Mouse (Mus musculus) ES-E14 (cell line): ENCODE data around the gene Ddx6. TPM values are rescaled to one million over a fixed set of nuclear protein-coding genes. Genes with fewer than 3 reads are reported as not detected.
"Not testable (repeated sequence)": the region's sequence is repeated elsewhere in the genome, so short reads cannot be mapped to it uniquely, and the experiment has no call there.

ENCODE experiments used
- DNase-seq: peaks from one replicate; pipeline ENCODE4 v3.0.0-alpha.2; 2013; ENCODE audit warnings: low read depth, low spot score
- H3K27ac ChIP-seq: 2 replicates; pipeline ENCODE4 v1.5.1; 2012; ENCODE audit warnings: low read depth, mild to moderate bottlenecking, low read length, moderate library complexity, mixed read lengths; ENCODE audit not compliant: poor library complexity, insufficient read depth, severe bottlenecking
- H3K36me3 ChIP-seq: 2 replicates; pipeline ENCODE4 v1.6.1; 2012; ENCODE audit warnings: mild to moderate bottlenecking, low read length, moderate library complexity, mixed read lengths; ENCODE audit not compliant: control insufficient read depth, poor library complexity, insufficient read depth, severe bottlenecking
- H3K4me1 ChIP-seq, 2 experiments: fragments of 150-350 bp in 1 of 2; sonication (generic) in 1 of 2; 2 replicates each; pipeline ENCODE4 v1.6.1; 2012; ENCODE audit warnings: low read length in 2 of 2, mild to moderate bottlenecking in 1 of 2, mixed read lengths in 1 of 2; ENCODE audit not compliant: control insufficient read depth in 2 of 2, insufficient read depth in 2 of 2, poor library complexity in 1 of 2
- H3K4me3 ChIP-seq, 2 experiments: fragments of 150-350 bp in 1 of 2; sonication (generic) in 1 of 2; 2 replicates each; pipeline ENCODE4 v1.5.1; 2012; ENCODE audit warnings: low read length in 2 of 2, low read depth in 1 of 2, mild to moderate bottlenecking in 1 of 2, mixed read lengths in 1 of 2; ENCODE audit not compliant: insufficient read depth in 1 of 2, poor library complexity in 1 of 2, severe bottlenecking in 1 of 2
- H3K9ac ChIP-seq: 2 replicates; pipeline ENCODE4 v1.6.1; 2012; ENCODE audit warnings: low read depth, mild to moderate bottlenecking, low read length, mixed read lengths; ENCODE audit not compliant: poor library complexity, insufficient read depth, severe bottlenecking
- H3K9me3 ChIP-seq: fragments of 150-350 bp; sonication (generic); 2 replicates; pipeline ENCODE4 v1.6.1; 2012; ENCODE audit warnings: low read depth, mild to moderate bottlenecking, low read length; ENCODE audit not compliant: control insufficient read depth, insufficient read depth
- CHD2 ChIP-seq: IDR thresholded peaks from 2 replicates; pipeline ENCODE4 v1.6.1; 2014; ENCODE audit warnings: mild to moderate bottlenecking, low read depth, low read length, inconsistent platforms
- HCFC1 ChIP-seq: IDR thresholded peaks from 2 replicates; pipeline ENCODE4 v1.6.1; 2012; ENCODE audit warnings: low read length, inconsistent platforms, borderline replicate concordance; ENCODE audit not compliant: insufficient read depth
- MAFK ChIP-seq: IDR thresholded peaks from 2 replicates; pipeline ENCODE4 v1.6.1; 2014; ENCODE audit warnings: mild to moderate bottlenecking, low read depth, low read length, inconsistent platforms; ENCODE audit not compliant: insufficient read depth
- ZC3H11A ChIP-seq: IDR thresholded peaks from 2 replicates; pipeline ENCODE4 v1.6.1; 2012; ENCODE audit warnings: low read depth, mild to moderate bottlenecking, inconsistent platforms, low read length, borderline replicate concordance
- ZNF384 ChIP-seq: IDR thresholded peaks from 2 replicates; pipeline ENCODE4 v1.6.1; 2012; ENCODE audit warnings: low read depth, low read length, inconsistent platforms
- in situ Hi-C, 2 experiments: fragments of 600-800 bp; cut with MboI; formaldehyde crosslinking; loops; one replicate each; pipeline ENCODE4 v1.15.1; 2025; ENCODE audit warnings: low sequenced_read_pairs in 2 of 2, inconsistent platforms in 1 of 2; ENCODE audit not compliant: unreplicated experiment in 2 of 2
- total RNA-seq: library from RNA; depleted of rRNA; stranded (reverse); fragments of 300-350 nt; gene quantifications from 2 replicates; pipeline ENCODE4 v1.2.3, GENCODE M21; 2012

Ddx6 gene
- total RNA-seq, 1 experiment, result 52.7 TPM

GRCm38 (mm10) chr9:44605616-44606165, 999 bp downstream of the Ddx6 start:
- in situ Hi-C loops, result no loop called here
- H3K4me1 ChIP-seq, result peaks cover 6 to 7% of the 10 kb centered on the region in 2 experiments; a peak in 3 of 4 replicates
- H3K9ac ChIP-seq, result peak overlapping the region; percentile 100
- peak overlapping the region; percentile 86 to 98 for H3K4me3 ChIP-seq
- no peak for DNase-seq
- H3K27ac ChIP-seq, result peak overlapping the region; percentile 96
- H3K36me3 ChIP-seq, result peaks cover 17% of the 10 kb centered on the region
- TF ChIP-seq ZNF384 (no peak), ZC3H11A (no peak), HCFC1 (no peak), CHD2 (no peak), MAFK (no peak)
- no peaks in the 10 kb centered on the region for H3K9me3 ChIP-seq

- Histone ChIP-seq H3K27ac (no peak overlapping the region), H3K9me3 (no peaks in the 10 kb centered on the region), H3K4me3 (peak overlapping the region in 1 of 2 experiments; percentile 98; a peak in 2 of 4 replicates), H3K4me1 (peaks cover 6 to 8% of the 10 kb centered on the region in 2 experiments), H3K36me3 (peaks cover 18% of the 10 kb centered on the region), H3K9ac (no peak overlapping the region)
- in situ Hi-C loops, result no loop called here
- DNase-seq, result no peak
- TF ChIP-seq HCFC1, result no peak
- no peak for TF ChIP-seq CHD2
- TF ChIP-seq MAFK, result no peak
- TF ChIP-seq ZNF384, result no peak
- TF ChIP-seq ZC3H11A, result no peak
Measured at GRCm38 (mm10) chr9:44606646-44607045, 2.0 kb downstream of the Ddx6 start.

GRCm38 (mm10) chr9:44607306-44607705, 2.6 kb downstream of the Ddx6 start:
- Histone ChIP-seq H3K36me3 (peaks cover 18% of the 10 kb centered on the region), H3K4me1 (peaks cover 6 to 9% of the 10 kb centered on the region in 2 experiments), H3K9me3 (no peaks in the 10 kb centered on the region), H3K9ac (no peak overlapping the region), H3K4me3 (no peak overlapping the region), H3K27ac (no peak overlapping the region)
- TF ChIP-seq CHD2, result no peak
- TF ChIP-seq ZNF384, result no peak
- no peak for TF ChIP-seq HCFC1
- TF ChIP-seq ZC3H11A, result no peak
- no peak for TF ChIP-seq MAFK
- in situ Hi-C loops, result no loop called here
- no peak for DNase-seq

DNA sequence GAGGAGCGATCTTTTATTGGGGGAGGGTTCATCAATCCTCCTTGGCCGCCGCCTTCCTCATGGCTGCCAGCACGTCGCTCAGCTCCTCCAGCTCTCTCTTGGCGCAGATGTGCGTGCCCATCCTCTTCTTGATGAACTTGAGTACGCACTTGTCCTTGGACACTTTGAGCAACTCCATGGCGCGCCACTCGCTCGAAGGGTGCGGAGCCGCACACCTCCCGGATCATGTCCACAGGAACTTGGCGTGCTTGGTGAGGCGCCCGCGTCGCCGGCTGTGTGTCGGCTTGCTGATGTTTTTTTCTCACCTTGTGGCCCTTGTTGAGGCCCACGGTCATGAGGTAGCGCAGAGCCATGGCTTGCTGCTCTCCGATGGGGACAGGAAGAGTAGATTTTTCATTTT, 5.7 kb downstream of the Ddx6 start:
- peaks cover 22% of the 10 kb centered on the region for H3K36me3 ChIP-seq
- no peak for TF ChIP-seq ZNF384
- TF ChIP-seq MAFK, result no peak
- TF ChIP-seq CHD2, result no peak
- TF ChIP-seq ZC3H11A, result no peak
- TF ChIP-seq HCFC1, result no peak
- H3K4me1 ChIP-seq, result peaks cover 6% of the 10 kb centered on the region in 2 experiments
- no peak for DNase-seq
- peak overlapping the region; percentile 55 for H3K9ac ChIP-seq
- no peaks in the 10 kb centered on the region for H3K9me3 ChIP-seq
- peak overlapping the region; percentile 32 to 58 for H3K4me3 ChIP-seq
- H3K27ac ChIP-seq, result peak overlapping the region; percentile 64
- in situ Hi-C loops, result no loop called here

GRCm38 (mm10) chr9:44613081-44613480, 8.4 kb downstream of the Ddx6 start:
- H3K36me3 ChIP-seq, result peaks cover 30% of the 10 kb centered on the region
- H3K9ac ChIP-seq, H3K9me3 ChIP-seq, in situ Hi-C loops, H3K27ac ChIP-seq, H3K4me3 ChIP-seq, H3K4me1 ChIP-seq, DNase-seq: not testable (repeated sequence)
